Mouse (Mus musculus) frontal cortex, postnatal 10 days (tissue): Measurements from ENCODE around the gene Celsr1.
"Not testable (repeated sequence)": the region's sequence is repeated elsewhere in the genome, so short reads cannot be mapped to it uniquely, and the experiment has no call there.

Source experiments
- DNase-seq, 2 experiments: peaks; one replicate each; pipeline ENCODE4 v3.0.0; 2022; ENCODE audit warnings: low spot score in 2 of 2, mixed read lengths in 1 of 2

Celsr1 gene

GRCm38 (mm10) chr15:86064191-86064849, 30.7 kb upstream of the Celsr1 start:
- no peak for DNase-seq

- DNase-seq: no peak
Observed at GRCm38 (mm10) chr15:86061848-86062481, 28.4 kb upstream of the Celsr1 start.

- DNase-seq: no peak
Observed at GRCm38 (mm10) chr15:86061221-86061620, 27.6 kb upstream of the Celsr1 start.

DNA sequence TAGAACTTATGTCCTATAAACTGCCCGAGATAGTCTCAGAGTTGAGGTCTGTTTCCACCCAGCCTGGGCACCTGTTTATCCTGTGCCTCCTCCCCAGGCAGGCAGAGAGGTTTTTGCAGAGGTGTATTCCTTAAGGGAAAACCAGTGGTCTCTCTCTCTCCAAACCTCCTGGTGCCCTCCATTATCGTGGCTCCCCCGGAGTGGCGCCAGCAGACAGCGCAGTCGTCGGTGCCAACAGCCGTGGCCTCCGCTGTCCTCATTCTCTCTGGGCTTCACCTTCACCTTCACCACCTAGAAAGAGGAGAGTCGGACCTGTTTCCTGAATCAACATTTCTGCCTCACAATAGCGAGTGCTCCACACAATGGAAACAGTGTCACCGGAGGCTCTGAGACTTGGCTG, 27.0 kb upstream of the Celsr1 start:
- DNase-seq: no peak

GRCm38 (mm10) chr15:86059835-86060380, 26.3 kb upstream of the Celsr1 start:
- no peak for DNase-seq

- no peak for DNase-seq
Observed at GRCm38 (mm10) chr15:86058931-86059834, 25.6 kb upstream of the Celsr1 start.

GRCm38 (mm10) chr15:86058394-86058915, 24.9 kb upstream of the Celsr1 start:
- DNase-seq: peak; percentile 84 to 85

DNA sequence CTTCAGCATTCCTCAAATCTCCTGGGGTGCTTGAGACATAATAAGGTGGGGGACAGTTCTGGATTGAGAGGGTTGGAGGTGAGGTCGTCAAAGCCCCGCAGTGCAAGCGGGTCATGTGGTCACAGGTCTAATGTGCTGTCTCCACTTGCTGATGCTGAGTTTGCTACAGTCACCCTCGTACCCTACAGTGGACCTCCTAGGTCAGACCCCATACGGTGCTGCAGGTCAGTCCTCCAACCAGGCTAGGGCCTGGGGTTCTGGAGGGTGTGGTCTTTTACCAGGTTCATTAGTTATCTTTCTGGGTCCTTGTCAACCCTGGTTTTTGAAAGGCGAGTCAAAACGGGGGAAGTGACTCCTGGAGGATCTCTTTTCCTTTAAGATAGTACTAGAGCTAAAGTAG, 24.3 kb upstream of the Celsr1 start:
- no peak for DNase-seq

DNA sequence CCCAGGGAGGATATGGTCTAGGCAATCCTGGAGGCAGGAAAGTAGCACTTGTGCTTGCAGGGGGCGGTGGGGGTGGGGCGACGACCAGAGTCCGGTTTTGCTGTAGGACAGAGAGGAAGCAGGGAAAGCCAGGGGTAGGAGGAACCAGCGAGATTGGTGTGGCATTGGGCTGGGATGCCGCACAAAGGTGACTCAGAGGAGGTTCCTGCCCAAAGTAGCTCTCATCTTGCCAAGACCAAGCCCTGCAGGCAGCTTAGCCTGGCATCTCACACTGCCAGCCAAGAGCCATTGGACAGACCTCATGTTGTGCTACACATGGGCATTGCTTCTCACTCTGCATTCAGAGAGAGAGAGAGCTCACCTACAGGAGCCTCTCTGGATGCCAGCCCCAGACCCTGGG, 23.8 kb upstream of the Celsr1 start, which contains the start of gene Gramd4:
Gene Gramd4, plus strand, starts transcription at position 283 of the 400 bp plus-strand sequence.
- no peak for DNase-seq

- no peak for DNase-seq
Observed at GRCm38 (mm10) chr15:86056221-86056760, 22.7 kb upstream of the Celsr1 start.

- not testable (repeated sequence) for DNase-seq
Observed at GRCm38 (mm10) chr15:86054861-86055260, 21.3 kb upstream of the Celsr1 start.

DNA sequence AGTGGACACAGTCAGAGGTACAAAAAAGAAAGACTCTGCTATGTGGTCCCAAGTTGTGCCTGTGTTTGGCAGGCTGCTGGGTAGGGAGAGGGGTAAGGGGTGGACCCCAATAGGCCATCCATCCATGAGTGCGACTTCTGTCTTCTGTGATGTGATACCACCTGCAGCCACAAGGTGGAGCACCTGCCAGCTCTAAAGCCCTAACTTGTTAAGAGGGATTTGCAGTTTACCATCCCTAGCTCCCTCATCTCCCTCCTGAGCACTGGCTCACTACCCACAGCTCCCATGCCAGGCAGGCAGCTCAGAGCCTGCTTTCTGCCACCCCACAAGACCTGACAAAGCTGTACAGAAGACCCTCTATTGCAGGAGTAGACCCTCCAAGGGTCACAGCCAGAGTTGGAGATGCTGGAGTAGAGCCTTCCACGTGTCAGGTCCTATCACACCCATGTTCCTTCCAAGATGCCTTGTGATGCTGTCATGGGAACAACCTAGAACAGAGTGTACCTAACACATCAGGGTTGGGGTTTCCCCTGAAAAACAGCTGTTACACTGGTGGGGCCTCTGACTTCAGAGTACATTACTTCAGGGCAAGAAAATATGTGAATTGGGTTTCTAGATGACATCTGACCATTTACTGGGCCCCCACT, 20.4 kb upstream of the Celsr1 start:
- DNase-seq: peak in 1 of 2 experiments; percentile 82

DNA sequence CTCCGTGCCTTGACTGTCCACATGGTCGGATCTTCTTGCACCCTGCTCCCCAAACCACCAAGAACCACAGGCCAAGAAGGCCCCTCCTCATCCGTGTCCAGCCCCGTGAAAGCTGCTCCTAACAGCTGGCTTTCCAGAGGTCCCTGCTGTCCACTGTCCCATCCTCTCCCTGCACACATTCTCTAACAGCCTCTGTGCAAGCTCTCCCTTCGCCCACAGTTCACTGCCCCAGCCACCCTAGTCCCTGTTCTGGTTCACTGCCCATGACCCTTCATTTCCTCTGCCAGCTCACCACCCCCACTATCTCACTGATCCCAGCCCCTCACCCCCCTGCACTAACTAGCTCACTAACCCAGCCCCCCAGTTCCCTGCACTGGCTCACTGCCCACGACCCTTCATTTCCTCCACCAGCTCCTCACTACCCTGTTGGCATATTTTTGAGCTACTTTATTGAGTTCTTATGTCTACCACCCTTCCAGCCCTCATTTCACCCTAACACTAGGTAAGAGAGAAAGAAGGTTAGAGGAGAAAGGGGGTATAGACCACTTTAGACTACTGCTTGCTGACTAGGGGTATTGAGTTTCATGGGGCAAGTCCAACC, 18.4 kb upstream of the Celsr1 start:
- DNase-seq: no peak

DNA sequence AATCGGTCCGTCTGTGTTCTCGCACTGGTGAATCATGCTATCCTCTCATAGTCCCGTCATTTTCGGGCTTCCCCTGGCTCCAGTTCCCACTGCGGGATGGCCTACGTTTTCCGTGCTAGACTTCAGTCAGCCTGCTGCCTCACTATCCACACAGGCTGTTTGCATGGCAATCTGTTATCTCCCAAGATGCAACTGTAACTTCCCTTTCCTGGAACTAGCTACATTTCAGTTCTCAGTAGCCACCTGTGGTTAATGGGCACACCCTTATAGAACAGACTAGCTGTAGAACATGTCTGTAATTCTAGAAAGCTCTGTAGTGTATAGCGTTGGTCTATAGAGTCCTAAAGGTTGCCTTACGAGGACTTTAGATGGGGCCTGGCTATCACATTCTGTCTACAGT, 17.6 kb upstream of the Celsr1 start:
- DNase-seq: no peak

- DNase-seq: no peak
Observed at GRCm38 (mm10) chr15:86050170-86050743, 16.7 kb upstream of the Celsr1 start.

DNA sequence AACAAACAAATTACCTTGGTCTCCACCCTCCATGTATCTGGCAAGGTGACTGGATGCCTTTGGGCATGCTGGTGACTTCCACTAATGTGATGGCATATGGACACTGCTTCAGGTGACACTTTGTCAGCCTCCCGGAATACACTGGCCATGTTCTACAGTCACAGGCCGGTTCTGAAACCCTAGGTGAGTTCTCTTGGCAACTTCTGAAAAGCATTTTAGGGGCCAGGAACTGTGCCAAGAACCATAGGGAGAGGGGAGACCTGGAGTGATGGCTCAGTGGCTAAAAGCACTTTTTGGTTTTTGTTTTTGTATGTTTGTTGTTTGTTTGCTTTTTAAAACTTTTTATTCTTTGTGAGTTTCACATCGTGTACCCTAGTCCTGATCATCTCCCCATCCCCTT, 15.9 kb upstream of the Celsr1 start:
- no peak for DNase-seq

DNA sequence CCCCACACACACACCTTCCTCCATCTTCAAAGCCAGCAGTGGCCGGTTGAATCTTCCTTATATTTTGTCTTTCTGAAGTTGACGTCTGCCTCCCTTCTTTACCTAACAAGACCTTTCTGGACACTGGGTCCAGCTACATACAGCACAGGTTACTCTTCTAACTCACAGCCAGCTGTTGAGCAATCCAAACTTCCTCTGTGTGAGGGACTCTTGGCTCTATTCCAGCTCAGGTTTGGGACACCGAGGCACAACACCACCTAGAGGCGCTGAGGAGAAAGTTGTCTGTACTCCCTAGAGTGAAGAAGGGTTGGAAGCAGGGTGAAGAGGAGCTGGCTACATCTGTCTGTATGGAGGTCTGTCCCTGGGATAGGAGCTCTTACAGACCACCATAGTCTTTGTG, 8.8 kb upstream of the Celsr1 start:
- no peak for DNase-seq

DNA sequence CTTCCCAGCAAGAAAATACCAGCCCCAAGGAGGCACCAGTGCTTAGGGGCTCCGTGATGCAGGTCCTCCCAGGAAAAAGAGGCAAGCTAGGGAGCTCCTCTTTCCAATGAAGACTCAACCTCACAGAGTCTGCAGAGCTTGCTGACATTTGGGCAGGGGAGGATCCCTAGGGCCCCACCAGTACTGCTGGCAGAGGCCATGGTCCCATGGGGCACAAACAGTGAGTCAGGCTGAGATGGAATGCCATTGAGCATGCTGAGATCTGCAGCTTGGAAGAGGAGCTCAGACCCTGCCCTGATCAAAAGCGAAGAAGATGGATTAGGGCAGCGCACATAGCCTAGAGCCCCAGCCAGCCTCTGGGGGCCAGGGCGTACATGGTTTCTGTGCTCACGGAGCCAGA, 7.8 kb upstream of the Celsr1 start:
- no peak for DNase-seq

DNA sequence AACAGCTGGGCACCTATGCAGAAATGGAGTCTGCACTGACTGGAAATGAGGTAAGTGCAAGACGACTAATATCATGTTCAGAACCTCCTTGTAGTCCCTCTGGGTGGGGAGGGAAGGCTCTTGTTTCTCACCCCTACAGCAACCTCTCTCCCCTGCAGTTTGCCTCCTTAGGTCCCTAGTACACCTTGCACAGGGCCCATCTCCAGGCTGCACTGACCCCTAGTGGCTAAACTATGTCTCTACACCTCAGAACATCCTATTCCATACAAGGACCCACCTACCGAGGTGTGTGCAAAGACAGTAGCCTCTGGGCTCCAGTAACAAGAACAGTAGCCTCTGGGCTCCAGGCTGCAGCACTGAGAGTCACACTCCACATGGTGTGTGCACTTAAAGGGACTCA, 5.2 kb upstream of the Celsr1 start:
- peak in 1 of 2 experiments; percentile 63 for DNase-seq

- no peak for DNase-seq
Observed at GRCm38 (mm10) chr15:86035913-86036312, 2.3 kb upstream of the Celsr1 start.
